In genomic region chr2:113645199-113645598, GRCm38 (mm10) we compare ENCODE assay signal across 12 mouse cellular contexts.
A peak's percentile ranks its signal among the peaks of the same experiment; 100 is the strongest.
DNase-seq lines count a peak whose midpoint lies in the region; ATAC-seq lines count a peak whose summit lies in the region.
"Had no signal": no experiment of that assay in that cellular context is flagged by ENCODE, and none has a peak within 500 bp of the region (broad histone marks: within the 10 kb centered on the region; RNA-seq: fewer than 3 reads in every experiment).

No protein-coding gene starts in this region.

- H3K27ac ChIP-seq in forebrain, embryonic 16.5 days (ENCODE audit: low read length): no peak overlapping the region

- peak; percentile 23 to 62 for DNase-seq in left cerebral cortex, postnatal 25 days (ENCODE audit: low spot score in 2 of 2)
- DNase-seq in left cerebral cortex, postnatal 4 days: no peak
- DNase-seq in brain, embryonic 18.5 days (ENCODE audit: low read depth, low spot score): peak; percentile 39
- DNase-seq in right cerebral cortex, adult 2 months (ENCODE audit: low spot score in 2 of 2): peak; percentile 39 to 40
- no peak for DNase-seq in urinary bladder, postnatal 14 days (ENCODE audit: low spot score)
- no peak for DNase-seq in testis, postnatal 14 days (ENCODE audit: low spot score)
- DNase-seq: gastrocnemius, postnatal 14 days; kidney, adult 11 months; liver had no signal

- no peak overlapping the region for H3K4me3 ChIP-seq in forebrain, embryonic 16.5 days (replicated peaks; ENCODE audit: low read length)
- H3K4me3 ChIP-seq: megakaryocyte, embryonic 14.5 days had no signal

- no peaks in the 10 kb centered on the region for H3K27me3 ChIP-seq in forebrain, embryonic 16.5 days (replicated peaks; ENCODE audit: control insufficient read depth, insufficient read depth, low read length)
- H3K27me3 ChIP-seq: CH12.LX; megakaryocyte, embryonic 14.5 days had no signal

- intact Hi-C loops in left cerebral cortex, postnatal 25 days (cut with DNase I): loop anchor here (5.0 kb wide), 1 partner anchor 153 kb away; no protein-coding TSS in a partner anchor
- intact Hi-C loops in left cerebral cortex, postnatal 4 days (cut with DNase I): loop anchor here (5.0 kb wide), 1 partner anchor 108 kb away; no protein-coding TSS in a partner anchor

- H3K9ac ChIP-seq in forebrain, embryonic 16.5 days (replicated peaks; ENCODE audit: low read depth, low read length): no peak overlapping the region

- no peaks in the 10 kb centered on the region for H3K4me1 ChIP-seq in forebrain, embryonic 16.5 days (replicated peaks; ENCODE audit: control insufficient read depth, insufficient read depth, low read length)
- H3K4me1 ChIP-seq: megakaryocyte, embryonic 14.5 days had no signal

- WGBS in forebrain, embryonic 16.5 days: 73% methylated on average over 12 of the region's 12 CpGs

- peak; percentile 85 for ATAC-seq in forebrain, embryonic 16.5 days

- H3K36me3 ChIP-seq in forebrain, embryonic 16.5 days (ENCODE audit: control insufficient read depth, insufficient read depth): no peaks in the 10 kb centered on the region

- H3K9me3 ChIP-seq in forebrain, embryonic 16.5 days (ENCODE audit: control insufficient read depth, low read length): no peaks in the 10 kb centered on the region
- H3K9me3 ChIP-seq: megakaryocyte, embryonic 14.5 days had no signal

- no peak overlapping the region for H3K4me2 ChIP-seq in forebrain, embryonic 16.5 days (ENCODE audit: low read length)

Comparison
In these comparisons a context has a peak if more than half of its experiments do, and no peak if none do; other contexts are left out.
1. DNase-seq: peak in left cerebral cortex, postnatal 25 days (2 of 2), brain, embryonic 18.5 days (single experiment) and right cerebral cortex, adult 2 months (2 of 2); none in left cerebral cortex, postnatal 4 days (single experiment), urinary bladder, postnatal 14 days (single experiment) and testis, postnatal 14 days (single experiment).